Mouse (Mus musculus) layer of hippocampus, adult 9-11 months (tissue): ENCODE results near the gene Trim56.
A peak's percentile ranks its signal among the peaks of the same experiment; 100 is the strongest.
"Not testable (repeated sequence)": the region's sequence is repeated elsewhere in the genome, so short reads cannot be mapped to it uniquely, and the experiment has no call there.

ENCODE experiments used
- DNase-seq: peaks from one replicate; pipeline ENCODE4 v3.0.0; 2022

Gene Trim56

GRCm38 (mm10) chr5:137115866-137116847 is at the start of gene Trim56:
TSS of gene Trim56 (minus strand) at chr5:137116209.
- DNase-seq: peak; percentile 59

GRCm38 (mm10) chr5:137161853-137162252 is 45.8 kb upstream of the Trim56 start:
- DNase-seq: no peak

GRCm38 (mm10) chr5:137159461-137159860 is 43.5 kb upstream of the Trim56 start:
- DNase-seq: no peak

GRCm38 (mm10) chr5:137153289-137153688 is 37.3 kb upstream of the Trim56 start:
- no peak for DNase-seq

- no peak for DNase-seq
These were observed 36.6 kb upstream of the Trim56 start for GRCm38 (mm10) chr5:137152623-137153022.

GRCm38 (mm10) chr5:137149272-137149882 is 33.4 kb upstream of the Trim56 start, which contains the start of gene Muc3:
TSS of gene Muc3 (minus strand) at chr5:137149322.
- not testable (repeated sequence) for DNase-seq

- DNase-seq: no peak
These were observed 24.8 kb upstream of the Trim56 start for GRCm38 (mm10) chr5:137140836-137141235.

GRCm38 (mm10) chr5:137138977-137139376 is 23.0 kb upstream of the Trim56 start:
- no peak for DNase-seq

- no peak for DNase-seq
These were observed 18.9 kb upstream of the Trim56 start for GRCm38 (mm10) chr5:137134959-137135358.

- no peak for DNase-seq
These were observed 15.5 kb upstream of the Trim56 start for GRCm38 (mm10) chr5:137131490-137131889.

GRCm38 (mm10) chr5:137129281-137129680 is 13.3 kb upstream of the Trim56 start:
- DNase-seq: no peak

GRCm38 (mm10) chr5:137123516-137123915 is 7.5 kb upstream of the Trim56 start:
- no peak for DNase-seq

GRCm38 (mm10) chr5:137122686-137123193 is 6.7 kb upstream of the Trim56 start:
- DNase-seq: peak; percentile 64

- DNase-seq: no peak
These were observed 5.3 kb upstream of the Trim56 start for GRCm38 (mm10) chr5:137121280-137121679.

- DNase-seq: no peak
These were observed 2.9 kb upstream of the Trim56 start for GRCm38 (mm10) chr5:137118878-137119277.

GRCm38 (mm10) chr5:137117994-137118393 is 2.0 kb upstream of the Trim56 start:
- not testable (repeated sequence) for DNase-seq

- DNase-seq: no peak
These were observed 978 bp upstream of the Trim56 start for GRCm38 (mm10) chr5:137116987-137117386.

GRCm38 (mm10) chr5:137114891-137115561 is 983 bp downstream of the Trim56 start:
- no peak for DNase-seq

GRCm38 (mm10) chr5:137111542-137112408 is 4.2 kb downstream of the Trim56 start:
- no peak for DNase-seq

GRCm38 (mm10) chr5:137110863-137111262 is 5.1 kb downstream of the Trim56 start:
- no peak for DNase-seq

- no peak for DNase-seq
These were observed 5.9 kb downstream of the Trim56 start for GRCm38 (mm10) chr5:137109941-137110593.

- no peak for DNase-seq
These were observed 7.9 kb downstream of the Trim56 start for GRCm38 (mm10) chr5:137108111-137108510.
